Mouse (Mus musculus) layer of hippocampus, adult 8-10 months (tissue): ENCODE measurements around the gene Slc8a3. TPM values are rescaled to one million over a fixed set of nuclear protein-coding genes. Genes with fewer than 3 reads are reported as not detected.

Experiments
- microRNA-seq, 2 experiments: library from miRNA; unstranded; fragments of <30 nt; microRNA quantifications; one replicate each; pipeline ENCODE4 v1.2.0; 2022
- total RNA-seq, 4 experiments: library from RNA; stranded (reverse); gene quantifications; 2 replicates each; pipeline ENCODE4 v1.2.4; 2022

The Slc8a3 gene
- total RNA-seq, 4 experiments from 2014 or later: 13.5 to 17.7 (median 15.3) TPM

Small RNA genes lying within 50 kb of the gene (microRNA-seq; reads per million reads assigned to microRNA genes)
- gene Mir3067: 1.6 to 2.0 reads per million in 2 experiments

Other genes starting within 250 kb of the Slc8a3 start
- gene Gm4787, start 46.3 kb upstream of the Slc8a3 start, total RNA-seq: 1 to 10 TPM; 1.8 to 2.4 (median 2.2) TPM
- 1 to 10 TPM; 2.5 to 4.9 (median 3.1) TPM for gene Adam4, start 88.8 kb upstream of the Slc8a3 start, total RNA-seq
- gene Cox16, start 151.9 kb upstream of the Slc8a3 start, total RNA-seq: 10 to 100 TPM; 37.6 to 46.5 (median 40.4) TPM
- gene Gm20498, start 199.7 kb upstream of the Slc8a3 start, total RNA-seq: 10 to 100 TPM; 34.0 to 44.4 (median 41.8) TPM
- gene Synj2bp, start 199.7 kb upstream of the Slc8a3 start, total RNA-seq: 10 to 100 TPM; 30.7 to 35.8 (median 33.6) TPM
- gene Adam21, start 235.3 kb upstream of the Slc8a3 start, total RNA-seq: under 1 TPM; 0.25 to 0.38 (median 0.34) TPM